Mouse (Mus musculus) liver, embryonic 15.5 days (tissue): ENCODE measurements around the gene Ccdc154. TPM values are rescaled to one million over a fixed set of nuclear protein-coding genes. Genes with fewer than 3 reads are reported as not detected.

ENCODE experiments used
- ATAC-seq: fragments of 200-750 bp; cut with Nextera tagmentation; 2 replicates; pipeline ENCODE4 v1.8.0; 2017; ENCODE audit warnings: moderate number of reproducible peaks, mild to moderate bottlenecking, moderate library complexity; ENCODE audit not compliant: insufficient read depth
- H3K27ac ChIP-seq: fragments of 300-500 bp; sonication (generic); replicated peaks from 2 replicates; pipeline ENCODE4 v1.5.1; 2015; ENCODE audit warnings: mild to moderate bottlenecking, inconsistent platforms
- H3K27me3 ChIP-seq: fragments of 300-500 bp; sonication (generic); 2 replicates; pipeline ENCODE4 v1.6.1; 2015; ENCODE audit warnings: mild to moderate bottlenecking, inconsistent platforms
- H3K36me3 ChIP-seq: fragments of 300-500 bp; sonication (generic); replicated peaks from 2 replicates; pipeline ENCODE4 v1.6.1; 2015; ENCODE audit warnings: moderate library complexity, mild to moderate bottlenecking, inconsistent platforms
- H3K4me1 ChIP-seq: fragments of 300-500 bp; sonication (generic); replicated peaks from 2 replicates; pipeline ENCODE4 v1.6.1; 2015; ENCODE audit warnings: inconsistent platforms
- H3K4me2 ChIP-seq: fragments of 300-500 bp; sonication (generic); 2 replicates; pipeline ENCODE4 v1.6.1; 2015; ENCODE audit warnings: moderate library complexity, mild to moderate bottlenecking, inconsistent platforms
- H3K4me3 ChIP-seq: fragments of 300-500 bp; sonication (generic); replicated peaks from 2 replicates; pipeline ENCODE4 v1.5.1; 2015; ENCODE audit warnings: mild to moderate bottlenecking, inconsistent platforms
- H3K9ac ChIP-seq: fragments of 300-500 bp; sonication (generic); 2 replicates; pipeline ENCODE4 v1.6.1; 2015; ENCODE audit warnings: moderate library complexity, mild to moderate bottlenecking, inconsistent platforms
- H3K9me3 ChIP-seq: fragments of 300-500 bp; sonication (generic); replicated peaks from 2 replicates; pipeline ENCODE4 v1.6.1; 2016; ENCODE audit warnings: inconsistent platforms
- WGBS: fragments of 180-500 bp; shearing (Covaris S2); methylation state at CpG from one replicate; pipeline ENCODE4 v1.1.7; 2015; ENCODE audit warnings: mixed read lengths; ENCODE audit not compliant: insufficient replicate concordance; 5-methylcytosine and 5-hydroxymethylcytosine counted together
- polyA plus RNA-seq: library from polyadenylated mRNA; unstranded; fragments of >200 nt; fragmentation: Nextera tagmentation; extraction: Ambion mirVana; gene quantifications from 2 replicates; pipeline ENCODE4 v1.2.1, GENCODE M21; 2015

Gene Ccdc154
- polyA plus RNA-seq, 1 experiment from 2014 or later = not detected

DNA sequence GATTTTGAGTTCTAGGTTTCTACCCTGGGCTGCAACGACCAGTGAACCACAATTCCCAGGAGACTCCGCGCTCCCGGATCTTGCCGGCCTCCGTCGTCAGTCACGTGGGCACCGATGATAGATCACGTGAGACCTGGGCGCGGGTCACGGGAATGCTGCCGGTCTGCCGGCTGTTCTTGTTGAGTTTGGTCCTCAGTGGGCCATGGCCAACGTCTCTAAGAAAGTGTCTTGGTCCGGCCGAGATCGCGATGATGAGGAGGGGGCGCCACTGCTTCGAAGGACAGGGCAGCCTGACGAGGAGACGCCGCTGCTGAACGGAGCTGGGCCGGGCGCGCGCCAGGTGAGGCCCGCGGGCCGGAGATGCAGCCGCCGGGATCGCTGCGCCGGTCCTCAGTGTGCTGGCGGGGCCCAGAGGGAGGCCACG is 29.0 kb upstream of the Ccdc154 start, which contains the start of gene Clcn7:
Gene Clcn7, plus strand, starts transcription at position 117 of the 424 bp plus-strand sequence.
- H3K4me3 ChIP-seq = peak within 1 kb of the TSS; percentile 93
- peaks cover 4% of the 10 kb centered on the region; the same call in 1 of the 2 replicates for H3K36me3 ChIP-seq
- peak within 1 kb of the TSS; percentile 79 for H3K9ac ChIP-seq
- H3K4me2 ChIP-seq = peak within 1 kb of the TSS; percentile 83
- no peaks in the 10 kb centered on the region for H3K27me3 ChIP-seq
- ATAC-seq = peak; percentile 91
- peaks cover 42% of the 10 kb centered on the region for H3K4me1 ChIP-seq
- WGBS = under 1% methylated on average over 40 of the region's 40 CpGs
- H3K9me3 ChIP-seq = no peaks in the 10 kb centered on the region
- peak within 1 kb of the TSS; percentile 61 for H3K27ac ChIP-seq

DNA sequence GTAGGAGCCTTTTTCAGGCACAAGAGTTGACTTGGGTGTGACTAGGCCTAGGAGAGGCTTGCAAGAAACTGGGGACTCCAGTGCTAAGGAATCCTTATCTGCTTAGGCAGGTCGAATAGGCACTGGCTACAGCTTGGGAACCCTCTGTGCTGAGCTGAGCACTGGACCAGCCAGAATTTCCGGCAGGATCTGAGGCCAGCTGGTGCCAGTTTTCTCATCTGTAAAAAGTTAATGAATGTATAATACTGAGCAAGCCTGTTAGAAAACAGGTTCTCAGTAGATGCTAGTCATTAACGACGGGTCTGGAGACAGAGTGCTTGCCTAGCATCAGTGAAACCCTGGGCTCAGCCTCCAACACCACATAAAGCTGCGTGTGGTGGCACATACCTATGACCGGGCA is 26.6 kb upstream of the Ccdc154 start:
- H3K4me1 ChIP-seq = peaks cover 48% of the 10 kb centered on the region
- 0 out of 2 replicates have a peak overlapping the region, but pooled peaks have one; percentile 6 for H3K4me2 ChIP-seq
- no peaks in the 10 kb centered on the region for H3K9me3 ChIP-seq
- H3K4me3 ChIP-seq = no peak overlapping the region
- H3K27me3 ChIP-seq = no peaks in the 10 kb centered on the region
- ATAC-seq = no peak
- no peak overlapping the region for H3K9ac ChIP-seq
- no peak overlapping the region for H3K27ac ChIP-seq
- peaks cover 4% of the 10 kb centered on the region; the same call in 1 of the 2 replicates for H3K36me3 ChIP-seq
- 83% methylated on average over 6 of the region's 6 CpGs for WGBS

GRCm38 (mm10) chr17:25138803-25139202 is 23.5 kb upstream of the Ccdc154 start:
- H3K4me1 ChIP-seq = peaks cover 41% of the 10 kb centered on the region
- H3K4me3 ChIP-seq = no peak overlapping the region
- no peaks in the 10 kb centered on the region for H3K27me3 ChIP-seq
- H3K9me3 ChIP-seq = no peaks in the 10 kb centered on the region
- peaks cover 4% of the 10 kb centered on the region; the same call in 1 of the 2 replicates for H3K36me3 ChIP-seq
- H3K27ac ChIP-seq = no peak overlapping the region
- no peak overlapping the region for H3K9ac ChIP-seq
- H3K4me2 ChIP-seq = no peak overlapping the region
- 92% methylated on average over 1 of the region's 1 CpGs for whole genome bisulfite sequencing
- ATAC-seq = no peak

DNA sequence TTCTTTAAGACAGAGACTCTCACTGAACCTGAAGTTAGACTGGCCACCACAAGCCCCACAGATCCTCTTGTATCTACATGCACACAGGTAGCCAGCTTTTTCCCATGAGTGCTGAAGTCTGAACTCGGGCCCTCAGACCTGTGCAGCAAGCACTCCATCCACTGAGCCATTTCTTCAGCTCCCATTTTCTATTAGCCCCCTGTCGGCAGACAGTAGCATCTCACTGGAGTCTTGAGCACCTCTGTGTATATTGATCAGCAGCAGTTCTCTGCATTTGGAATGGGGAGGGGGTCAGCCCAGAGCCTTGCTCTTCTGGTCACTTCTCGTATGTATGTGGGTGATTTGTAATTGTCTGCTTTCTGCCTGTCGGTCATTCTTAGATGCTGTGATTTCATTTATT is 22.3 kb upstream of the Ccdc154 start:
- 63% methylated on average over 4 of the region's 4 CpGs for WGBS
- no peaks in the 10 kb centered on the region for H3K9me3 ChIP-seq
- no peak for ATAC-seq

DNA sequence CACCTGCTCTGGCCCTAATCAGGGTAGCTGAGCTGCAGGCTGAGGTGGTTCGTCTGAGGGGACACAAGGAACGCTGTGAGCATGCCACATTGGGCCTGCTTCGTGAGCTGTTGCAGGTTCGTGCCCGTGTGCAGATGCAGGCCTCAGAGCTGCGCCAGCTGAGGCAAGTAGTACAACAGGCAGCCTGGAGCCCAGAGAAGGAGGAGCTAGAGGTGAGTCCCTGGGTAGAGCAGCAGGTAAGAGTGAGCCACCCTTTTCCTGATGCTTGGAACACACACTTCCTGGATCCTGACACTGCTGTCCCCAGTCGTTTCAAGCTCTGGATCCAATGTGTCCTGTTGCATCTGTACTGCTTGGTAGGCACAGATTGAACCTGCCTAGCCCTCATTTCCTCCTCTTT is 1.1 kb downstream of the Ccdc154 start:
- WGBS = 65% methylated on average over 7 of the region's 7 CpGs
- no peaks in the 10 kb centered on the region for H3K9me3 ChIP-seq
- no peaks in the 10 kb centered on the region for H3K4me1 ChIP-seq
- no peak overlapping the region for H3K4me2 ChIP-seq
- no peaks in the 10 kb centered on the region for H3K27me3 ChIP-seq
- H3K27ac ChIP-seq = no peak overlapping the region
- peaks cover 24% of the 10 kb centered on the region for H3K36me3 ChIP-seq
- H3K4me3 ChIP-seq = no peak overlapping the region
- ATAC-seq = no peak
- no peak overlapping the region for H3K9ac ChIP-seq

More for the DNA sequence above, 22.3 kb upstream of the Ccdc154 start:
- no peaks in the 10 kb centered on the region for H3K27me3 ChIP-seq
- H3K4me3 ChIP-seq = no peak overlapping the region
- peaks cover 31% of the 10 kb centered on the region for H3K4me1 ChIP-seq
- H3K4me2 ChIP-seq = no peak overlapping the region
- no peak overlapping the region for H3K27ac ChIP-seq
- no peak overlapping the region for H3K9ac ChIP-seq
- H3K36me3 ChIP-seq = peaks cover 13% of the 10 kb centered on the region; the same call in 1 of the 2 replicates

DNA sequence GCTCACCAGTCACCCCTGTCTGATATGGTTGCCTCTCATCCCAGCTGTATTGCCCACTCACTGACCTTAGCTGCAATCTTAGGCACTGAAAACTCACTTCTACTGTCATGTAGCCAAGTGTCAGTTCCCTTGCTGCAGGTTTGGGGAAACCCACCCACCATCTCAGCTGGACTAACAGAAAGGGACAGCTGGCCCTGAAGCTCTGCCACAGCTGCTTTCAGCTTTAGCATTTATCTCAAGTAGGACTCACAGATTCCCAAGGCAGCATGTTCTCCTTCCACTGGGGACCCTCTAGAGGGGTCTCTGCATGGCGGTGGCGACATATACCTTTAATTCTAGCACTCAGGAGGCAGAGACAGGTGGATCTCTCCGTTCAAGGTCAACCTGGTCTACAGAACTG is 2.5 kb downstream of the Ccdc154 start:
- H3K4me2 ChIP-seq = no peak overlapping the region
- H3K4me1 ChIP-seq = no peaks in the 10 kb centered on the region
- H3K9me3 ChIP-seq = no peaks in the 10 kb centered on the region
- 70% methylated on average over 3 of the region's 3 CpGs for WGBS
- no peak overlapping the region for H3K9ac ChIP-seq
- no peaks in the 10 kb centered on the region for H3K27me3 ChIP-seq
- no peak overlapping the region for H3K4me3 ChIP-seq
- no peak for ATAC-seq
- peaks cover 15% of the 10 kb centered on the region for H3K36me3 ChIP-seq
- H3K27ac ChIP-seq = no peak overlapping the region

- H3K27me3 ChIP-seq = 0 out of 2 replicates have a peak, but pooled peaks cover 4% of the 10 kb centered on the region
- no peak overlapping the region for H3K9ac ChIP-seq
- no peak overlapping the region for H3K4me3 ChIP-seq
- H3K4me2 ChIP-seq = no peak overlapping the region
- H3K27ac ChIP-seq = no peak overlapping the region
- no peaks in the 10 kb centered on the region for H3K4me1 ChIP-seq
- WGBS = 36% methylated on average over 6 of the region's 6 CpGs
- ATAC-seq = no peak
- H3K9me3 ChIP-seq = no peaks in the 10 kb centered on the region
- peaks cover 2% of the 10 kb centered on the region; the same call in 1 of the 2 replicates for H3K36me3 ChIP-seq
Measured at GRCm38 (mm10) chr17:25165970-25166671, 3.9 kb downstream of the Ccdc154 start.

DNA sequence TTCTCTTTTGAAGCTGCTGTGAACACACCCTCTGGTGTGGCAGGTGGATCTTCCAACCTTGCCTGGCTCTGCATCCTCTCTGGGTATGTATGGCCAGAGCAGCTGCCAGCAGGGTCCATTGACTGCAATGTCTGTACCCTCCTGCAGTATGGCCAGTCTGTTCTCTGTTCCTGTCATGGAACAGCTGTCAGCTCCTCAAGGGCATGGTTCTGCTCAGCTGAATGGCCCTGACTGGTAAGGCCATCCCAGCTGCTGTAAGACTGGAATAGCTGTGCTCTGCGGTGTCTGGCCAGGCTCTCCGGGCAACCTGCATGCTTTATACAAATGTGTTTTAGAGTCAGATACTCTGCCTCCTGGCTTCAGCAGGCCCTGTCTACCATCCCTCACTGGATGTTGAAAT is 7.4 kb downstream of the Ccdc154 start:
- no peak overlapping the region for H3K9ac ChIP-seq
- H3K36me3 ChIP-seq = no peaks in the 10 kb centered on the region
- H3K4me1 ChIP-seq = no peaks in the 10 kb centered on the region
- H3K4me2 ChIP-seq = no peak overlapping the region
- 81% methylated on average over 2 of the region's 2 CpGs for WGBS
- 0 out of 2 replicates have a peak, but pooled peaks cover 7% of the 10 kb centered on the region for H3K27me3 ChIP-seq
- H3K4me3 ChIP-seq = no peak overlapping the region
- no peak for ATAC-seq
- H3K9me3 ChIP-seq = no peaks in the 10 kb centered on the region
- H3K27ac ChIP-seq = no peak overlapping the region

- Histone ChIP-seq H3K36me3 (no peaks in the 10 kb centered on the region), H3K9me3 (no peaks in the 10 kb centered on the region), H3K27ac (no peak overlapping the region), H3K4me1 (peaks cover 13% of the 10 kb centered on the region), H3K4me2 (no peak overlapping the region), H3K27me3 (peaks cover 23% of the 10 kb centered on the region), H3K9ac (no peak overlapping the region), H3K4me3 (no peak overlapping the region)
- no peak for ATAC-seq
- WGBS = 65% methylated on average over 3 of the region's 3 CpGs
Measured at GRCm38 (mm10) chr17:25172558-25172957, 10.3 kb downstream of the Ccdc154 start.

- H3K27me3 ChIP-seq = peaks cover 43% of the 10 kb centered on the region
- 39% methylated on average over 9 of the region's 9 CpGs for WGBS
- no peak within 1 kb of the TSS for H3K4me3 ChIP-seq
- no peak within 1 kb of the TSS for H3K27ac ChIP-seq
- H3K9ac ChIP-seq = no peak within 1 kb of the TSS
- ATAC-seq = no peak
- peak within 1 kb of the TSS; percentile 18; the same call in 1 of the 2 replicates for H3K4me2 ChIP-seq
- H3K36me3 ChIP-seq = no peaks in the 10 kb centered on the region
- H3K4me1 ChIP-seq = peaks cover 13% of the 10 kb centered on the region
- no peaks in the 10 kb centered on the region for H3K9me3 ChIP-seq
Measured at GRCm38 (mm10) chr17:25175411-25175810, 13.2 kb downstream of the Ccdc154 start, which contains the start of gene Gm38655. Gm38655 (minus strand) TSS chr17:25175471.

- H3K9ac ChIP-seq = peak overlapping the region; percentile 79; the same call in 1 of the 2 replicates
- H3K4me1 ChIP-seq = peaks cover 45% of the 10 kb centered on the region
- H3K4me2 ChIP-seq = peak overlapping the region; percentile 91
- H3K4me3 ChIP-seq = peak overlapping the region; percentile 85; the same call in 1 of the 2 replicates
- no peaks in the 10 kb centered on the region for H3K9me3 ChIP-seq
- 0 out of 2 replicates have a peak, but pooled peaks cover 6% of the 10 kb centered on the region for H3K36me3 ChIP-seq
- no peak for ATAC-seq
- H3K27ac ChIP-seq = peak overlapping the region; percentile 86
- H3K27me3 ChIP-seq = peaks cover 30% of the 10 kb centered on the region
Measured at GRCm38 (mm10) chr17:25183232-25183631, 21.0 kb downstream of the Ccdc154 start.
